Mouse (Mus musculus) forebrain, embryonic 11.5 days (tissue): ENCODE measurements around the gene Ggact. TPM values are rescaled to one million over a fixed set of nuclear protein-coding genes. Genes with fewer than 3 reads are reported as not detected.
A peak's percentile ranks its signal among the peaks of the same experiment; 100 is the strongest.

Experiments used
- ATAC-seq: fragments of 200-750 bp; cut with Nextera tagmentation; replicated peaks from 2 replicates; pipeline ENCODE4 v1.8.0; 2017; ENCODE audit warnings: moderate TSS enrichment; ENCODE audit not compliant: low FRiP score
- DNase-seq: peaks from one replicate; pipeline ENCODE4 v3.0.0-alpha.2; 2017; ENCODE audit warnings: low spot score
- H3K27ac ChIP-seq: fragments of 300-500 bp; sonication (generic); 2 replicates; pipeline ENCODE4 v1.5.1; 2014; ENCODE audit warnings: low read depth, low read length
- H3K27me3 ChIP-seq: fragments of 300-500 bp; sonication (generic); 2 replicates; pipeline ENCODE4 v1.6.1; 2014; ENCODE audit warnings: mild to moderate bottlenecking, low read length, mixed read lengths; ENCODE audit not compliant: control insufficient read depth, insufficient read depth
- H3K36me3 ChIP-seq: fragments of 300-500 bp; sonication (generic); 2 replicates; pipeline ENCODE4 v1.6.1; 2014; ENCODE audit warnings: mild to moderate bottlenecking, low read length, moderate library complexity, mixed read lengths; ENCODE audit not compliant: control insufficient read depth, insufficient read depth
- H3K4me1 ChIP-seq: fragments of 300-500 bp; sonication (generic); replicated peaks from 2 replicates; pipeline ENCODE4 v1.6.1; 2014; ENCODE audit warnings: low read length, mixed read lengths; ENCODE audit not compliant: control insufficient read depth, insufficient read depth
- H3K4me2 ChIP-seq: fragments of 300-500 bp; sonication (generic); 2 replicates; pipeline ENCODE4 v1.6.1; 2014; ENCODE audit warnings: low read depth, mild to moderate bottlenecking, low read length, moderate library complexity, mixed read lengths; ENCODE audit not compliant: severe bottlenecking
- H3K4me3 ChIP-seq: fragments of 300-500 bp; sonication (generic); 2 replicates; pipeline ENCODE4 v1.5.1; 2014; ENCODE audit warnings: low read depth, low read length
- H3K9ac ChIP-seq: fragments of 300-500 bp; sonication (generic); 2 replicates; pipeline ENCODE4 v1.6.1; 2014; ENCODE audit warnings: low read length
- H3K9me3 ChIP-seq: fragments of 300-500 bp; sonication (generic); 2 replicates; pipeline ENCODE4 v1.6.1; 2016; ENCODE audit warnings: low read length, mixed read lengths; ENCODE audit not compliant: control insufficient read depth
- WGBS: fragments of 180-500 bp; shearing (Covaris S2); extraction: QIAGEN DNeasy Blood & Tissue Kit; methylation state at CpG from one replicate; pipeline ENCODE4 v1.1.7; 2014; 5-methylcytosine and 5-hydroxymethylcytosine counted together
- polyA plus RNA-seq: library from polyadenylated mRNA; unstranded; fragments of >200 nt; fragmentation: Nextera tagmentation; extraction: Ambion mirVana; gene quantifications from 2 replicates; pipeline ENCODE4 v1.2.1, GENCODE M21; 2014

Ggact gene
- polyA plus RNA-seq, 1 experiment from 2014 or later, result 5.9 TPM

DNA sequence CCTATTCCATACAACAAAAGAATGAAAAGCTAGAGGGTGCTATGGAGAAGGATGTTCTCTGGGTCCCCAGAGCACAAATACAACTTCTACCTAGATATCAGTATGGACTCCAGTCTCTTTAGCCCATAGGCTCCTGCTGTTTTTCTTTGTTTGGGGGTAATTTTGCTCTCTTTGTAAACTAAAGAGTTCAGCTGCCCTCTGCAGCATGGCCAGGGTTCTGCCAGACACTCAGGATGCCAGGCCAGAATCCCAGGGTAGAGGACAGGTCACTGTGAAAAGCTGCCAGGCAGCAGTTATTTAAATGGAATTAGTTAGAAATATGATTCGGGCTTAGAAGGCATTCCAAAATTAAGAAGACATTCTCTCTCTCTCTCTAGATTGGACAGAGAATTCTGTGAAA is 22.9 kb upstream of the Ggact start:
- H3K27ac ChIP-seq, result no peak overlapping the region
- DNase-seq (no peak), ATAC-seq (no peak)
- H3K4me2 ChIP-seq, result no peak overlapping the region
- no peaks in the 10 kb centered on the region; the same call in 1 of the 2 replicates for H3K36me3 ChIP-seq
- H3K9me3 ChIP-seq, result no peaks in the 10 kb centered on the region
- 81% methylated on average over 1 of the region's 1 CpGs for WGBS
- H3K27me3 ChIP-seq, result no peaks in the 10 kb centered on the region
- no peaks in the 10 kb centered on the region for H3K4me1 ChIP-seq
- no peak overlapping the region for H3K4me3 ChIP-seq
- H3K9ac ChIP-seq, result no peak overlapping the region

DNA sequence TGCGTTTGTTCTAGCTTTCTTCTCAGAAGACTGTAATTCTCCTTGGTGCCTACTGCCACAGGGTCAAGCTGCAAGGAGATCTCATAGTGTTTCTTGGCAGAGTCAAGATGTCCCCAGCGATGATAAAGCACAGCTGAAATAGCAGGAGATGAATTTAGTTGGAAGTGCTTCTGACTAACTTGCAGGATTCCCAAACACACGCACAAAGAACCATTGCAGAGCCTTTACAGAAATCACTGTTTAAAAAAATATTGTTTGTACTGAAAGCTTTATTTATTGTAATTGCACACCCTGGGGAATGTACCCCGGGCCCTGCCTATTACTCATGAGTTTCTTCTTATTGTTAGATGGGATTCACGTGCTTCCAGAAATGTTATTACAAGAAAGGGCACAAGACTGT is 6.5 kb upstream of the Ggact start:
- no peak overlapping the region for H3K4me3 ChIP-seq
- DNase-seq (no peak), ATAC-seq (no peak)
- H3K4me2 ChIP-seq, result no peak overlapping the region
- H3K4me1 ChIP-seq, result no peaks in the 10 kb centered on the region
- WGBS, result 88% methylated on average over 5 of the region's 5 CpGs
- no peak overlapping the region for H3K27ac ChIP-seq
- no peaks in the 10 kb centered on the region for H3K27me3 ChIP-seq
- no peaks in the 10 kb centered on the region; the same call in 1 of the 2 replicates for H3K36me3 ChIP-seq
- H3K9me3 ChIP-seq, result no peaks in the 10 kb centered on the region
- H3K9ac ChIP-seq, result no peak overlapping the region

DNA sequence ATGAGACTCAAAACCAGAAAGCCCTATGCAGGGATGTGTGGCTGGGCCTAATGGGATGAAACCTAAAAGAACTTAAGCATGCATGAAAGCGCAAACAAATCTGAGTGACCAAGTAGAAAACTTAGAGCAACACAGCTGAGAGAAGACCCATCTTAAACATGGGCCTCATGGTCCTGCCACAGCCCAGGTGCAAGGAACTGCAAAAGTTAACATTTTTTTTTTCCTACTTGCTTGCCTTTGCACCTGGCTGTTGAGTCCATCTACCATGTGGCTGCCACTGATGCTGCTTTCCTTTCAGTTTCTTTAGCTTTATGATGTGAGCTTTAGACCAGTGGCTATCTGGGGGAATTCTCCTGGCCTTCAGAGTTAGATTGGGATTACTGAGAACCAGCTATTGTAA is 4.1 kb upstream of the Ggact start:
- DNase-seq (no peak), ATAC-seq (no peak)
- Histone ChIP-seq H3K27me3 (no peaks in the 10 kb centered on the region), H3K4me1 (0 out of 2 replicates have a peak, but pooled peaks cover 2% of the 10 kb centered on the region), H3K9me3 (no peaks in the 10 kb centered on the region), H3K36me3 (no peaks in the 10 kb centered on the region; the same call in 1 of the 2 replicates), H3K4me2 (no peak overlapping the region), H3K4me3 (no peak overlapping the region), H3K27ac (no peak overlapping the region), H3K9ac (no peak overlapping the region)
- 87% methylated on average over 1 of the region's 1 CpGs for WGBS

DNA sequence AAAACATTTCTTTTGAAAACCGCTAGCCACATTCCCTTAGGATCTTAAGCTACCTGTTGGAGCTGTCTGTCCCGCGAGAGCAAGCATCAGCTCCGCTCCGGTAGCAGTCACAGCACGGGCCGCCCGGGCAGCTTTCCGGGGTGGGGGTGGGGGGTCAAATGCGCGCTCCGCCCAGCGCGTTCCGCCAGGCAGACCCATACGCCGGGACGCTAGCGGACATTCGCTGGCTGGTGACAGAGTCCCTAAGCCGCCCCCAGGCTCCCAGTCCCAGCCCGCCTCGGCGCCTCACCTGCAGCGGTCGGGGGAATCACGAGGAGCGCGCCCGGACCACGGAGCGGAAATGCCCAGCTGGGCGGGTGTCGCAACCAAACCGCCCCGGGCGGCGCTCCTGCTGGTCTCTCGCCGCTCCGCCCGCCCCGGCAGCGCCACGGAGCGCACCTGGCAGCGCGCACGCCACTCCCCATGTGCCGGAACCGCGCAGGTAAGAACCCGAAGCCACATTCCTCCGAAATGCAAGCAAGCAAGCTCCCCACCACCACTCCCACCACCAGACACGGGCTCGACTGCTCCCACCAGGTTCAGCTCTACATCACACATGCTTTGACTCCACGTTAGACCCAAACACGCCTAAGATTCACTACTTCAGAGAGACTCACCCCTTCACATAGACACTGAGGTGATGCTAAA is 602 bp downstream of the Ggact start:
- H3K4me3 ChIP-seq, result peak overlapping the region; percentile 64
- peak overlapping the region; percentile 67 for H3K9ac ChIP-seq
- no peaks in the 10 kb centered on the region for H3K9me3 ChIP-seq
- no peak overlapping the region for H3K27ac ChIP-seq
- peak overlapping the region; percentile 93 for H3K4me2 ChIP-seq
- ATAC-seq (peak; percentile 80), DNase-seq (peak; percentile 78)
- WGBS, result under 1% methylated on average over 52 of the region's 58 CpGs
- no peaks in the 10 kb centered on the region for H3K36me3 ChIP-seq
- no peaks in the 10 kb centered on the region for H3K27me3 ChIP-seq
- peaks cover 4% of the 10 kb centered on the region; the same call in 1 of the 2 replicates for H3K4me1 ChIP-seq

DNA sequence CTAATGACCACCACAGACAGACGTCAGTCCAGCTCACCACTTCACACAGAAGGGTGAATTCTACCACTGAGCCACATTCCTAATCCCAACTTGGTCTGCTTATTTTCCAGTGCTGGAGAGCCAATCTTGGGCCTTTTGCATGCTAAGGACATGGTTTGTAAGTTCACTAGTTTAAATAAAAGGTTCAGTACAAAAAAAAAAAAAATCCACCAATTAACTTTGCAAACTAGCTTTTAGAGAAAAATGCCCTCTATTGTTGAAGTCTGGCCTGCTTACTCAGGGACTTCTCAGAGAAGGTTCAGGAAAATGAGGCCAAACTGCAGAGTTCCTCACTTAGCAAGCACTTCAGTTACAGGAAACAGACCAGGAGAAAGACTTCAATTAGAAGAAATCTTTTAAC is 1.4 kb downstream of the Ggact start:
- Histone ChIP-seq H3K4me3 (peak overlapping the region; percentile 64; the same call in 1 of the 2 replicates), H3K9ac (no peak overlapping the region), H3K27me3 (no peaks in the 10 kb centered on the region), H3K27ac (no peak overlapping the region), H3K4me2 (peak overlapping the region; percentile 93), H3K9me3 (no peaks in the 10 kb centered on the region), H3K4me1 (peaks cover 4% of the 10 kb centered on the region; the same call in 1 of the 2 replicates), H3K36me3 (no peaks in the 10 kb centered on the region)
- ATAC-seq, result no peak
- no peak for DNase-seq
- 53% methylated on average over 1 of the region's 1 CpGs for WGBS

DNA sequence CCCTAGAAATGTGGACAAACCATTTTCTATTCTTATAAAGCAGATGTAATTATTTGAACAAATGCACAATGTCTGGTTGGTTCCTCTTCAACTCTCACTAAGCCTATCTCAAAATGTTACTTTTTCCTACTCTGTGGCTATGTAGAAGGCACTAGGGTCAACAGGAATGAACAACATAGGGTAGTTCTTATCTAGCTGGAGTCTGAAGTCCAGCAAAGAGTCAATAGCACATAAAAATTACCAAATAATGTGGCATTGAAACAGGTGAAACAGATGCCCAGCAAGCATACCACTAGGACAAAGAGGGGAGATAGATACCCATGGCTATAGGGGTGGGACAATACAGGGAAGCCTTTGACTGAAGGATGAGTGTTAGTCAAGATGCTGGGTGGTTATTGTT is 2.3 kb downstream of the Ggact start:
- DNase-seq (no peak), ATAC-seq (no peak)
- H3K4me1 ChIP-seq, result peaks cover 4% of the 10 kb centered on the region; the same call in 1 of the 2 replicates
- no peaks in the 10 kb centered on the region for H3K9me3 ChIP-seq
- H3K4me2 ChIP-seq, result no peak overlapping the region
- H3K27me3 ChIP-seq, result no peaks in the 10 kb centered on the region
- no peak overlapping the region for H3K4me3 ChIP-seq
- H3K36me3 ChIP-seq, result no peaks in the 10 kb centered on the region
- no peak overlapping the region for H3K9ac ChIP-seq
- H3K27ac ChIP-seq, result no peak overlapping the region

DNA sequence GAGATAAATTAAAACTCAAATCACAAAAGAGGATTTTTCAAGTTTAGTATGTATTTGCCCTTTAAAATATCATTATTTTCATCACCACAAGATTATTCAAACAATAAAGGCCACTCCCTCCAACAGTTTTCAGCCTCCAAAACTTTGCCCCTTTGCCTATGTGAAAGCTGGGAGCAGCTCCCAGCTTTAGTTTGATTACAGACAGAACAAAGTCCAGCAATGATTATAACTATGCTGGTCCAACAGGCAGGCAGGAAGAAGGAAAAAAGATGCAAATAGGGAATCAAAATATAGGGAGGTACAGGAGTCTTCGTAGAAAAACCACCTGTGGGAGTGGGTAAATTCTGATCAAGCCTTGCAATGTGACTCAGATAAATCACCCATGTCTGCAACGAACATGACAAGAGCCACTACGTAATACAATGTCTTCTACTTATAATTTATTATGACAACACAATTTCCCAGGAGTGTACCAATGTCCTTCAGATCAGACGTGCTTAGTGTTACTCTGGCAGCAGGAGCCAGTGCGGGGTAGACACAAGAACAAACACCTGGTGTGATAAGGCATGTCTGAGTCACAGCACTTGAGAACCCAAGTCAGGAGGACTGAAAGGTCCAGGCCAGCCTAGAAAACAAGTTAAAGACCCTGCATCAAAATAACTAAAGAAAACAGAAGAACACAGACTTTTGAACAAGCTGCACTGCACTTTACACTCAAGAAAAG is 4.0 kb downstream of the Ggact start:
- ATAC-seq (no peak), DNase-seq (no peak)
- Histone ChIP-seq H3K27me3 (no peaks in the 10 kb centered on the region), H3K4me1 (peaks cover 4% of the 10 kb centered on the region; the same call in 1 of the 2 replicates), H3K27ac (no peak overlapping the region), H3K9me3 (no peaks in the 10 kb centered on the region), H3K4me3 (no peak overlapping the region), H3K9ac (no peak overlapping the region), H3K4me2 (no peak overlapping the region), H3K36me3 (no peaks in the 10 kb centered on the region)
- 87% methylated on average over 5 of the region's 5 CpGs for WGBS

DNA sequence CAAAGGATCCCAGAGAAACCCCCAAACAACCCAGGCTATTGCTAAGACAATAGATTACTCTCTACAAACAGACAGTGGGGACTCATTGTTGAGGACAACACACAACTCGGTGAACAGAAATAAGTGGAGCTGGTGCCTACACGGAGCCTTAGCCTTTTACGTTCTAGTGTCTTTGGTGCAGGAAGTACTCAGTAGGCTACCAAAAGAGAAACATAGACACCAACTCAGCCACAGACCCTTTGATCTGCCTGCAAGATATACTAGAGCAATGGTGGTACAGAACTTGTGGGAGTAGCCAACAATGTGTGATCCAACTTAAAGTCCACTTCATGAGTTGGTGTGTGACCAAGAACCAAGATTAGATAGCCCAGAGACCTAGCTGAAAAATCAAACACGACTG is 5.5 kb downstream of the Ggact start:
- WGBS, result 89% methylated on average over 4 of the region's 4 CpGs
- Histone ChIP-seq H3K27me3 (no peaks in the 10 kb centered on the region), H3K4me2 (no peak overlapping the region), H3K4me1 (peaks cover 4% of the 10 kb centered on the region; the same call in 1 of the 2 replicates), H3K36me3 (no peaks in the 10 kb centered on the region), H3K4me3 (no peak overlapping the region), H3K9me3 (no peaks in the 10 kb centered on the region), H3K27ac (no peak overlapping the region), H3K9ac (no peak overlapping the region)
- ATAC-seq (no peak), DNase-seq (no peak)
